Mouse (Mus musculus) olfactory bulb, adult 2 months (tissue): ENCODE measurements around the gene Atoh7. TPM values are rescaled to one million over a fixed set of nuclear protein-coding genes. Genes with fewer than 3 reads are reported as not detected.
A peak's percentile ranks its signal among the peaks of the same experiment; 100 is the strongest.

Source experiments
- H3K27ac ChIP-seq: fragments of 200-500 bp; 2 replicates; pipeline ENCODE4 v1.5.1; 2012; ENCODE audit warnings: low read depth, low read length; ENCODE audit not compliant: insufficient read depth
- H3K4me1 ChIP-seq: fragments of 200-500 bp; 2 replicates; pipeline ENCODE4 v1.6.1; 2012; ENCODE audit warnings: low read length; ENCODE audit not compliant: control insufficient read depth, insufficient read depth
- H3K4me3 ChIP-seq: fragments of 200-500 bp; 2 replicates; pipeline ENCODE4 v1.5.1; 2012; ENCODE audit warnings: mild to moderate bottlenecking, low read depth, low read length, moderate library complexity; ENCODE audit not compliant: insufficient read depth
- CTCF ChIP-seq: fragments of 200-500 bp; IDR thresholded peaks from 2 replicates; pipeline ENCODE4 v1.5.1; 2012; ENCODE audit warnings: low read depth, mild to moderate bottlenecking, low read length, moderate library complexity; ENCODE audit not compliant: insufficient read depth
- POLR2A ChIP-seq: fragments of 200-500 bp; IDR thresholded peaks from 2 replicates; pipeline ENCODE4 v1.6.1; 2012; ENCODE audit warnings: mild to moderate bottlenecking, low read depth, low read length, moderate library complexity; ENCODE audit not compliant: insufficient read depth
- WGBS: fragments of 180-500 bp; shearing (Covaris S2); methylation state at CpG from one replicate; pipeline ENCODE4 v1.1.7; 2018; 5-methylcytosine and 5-hydroxymethylcytosine counted together
- polyA plus RNA-seq: library from polyadenylated mRNA; stranded (reverse); fragments of >200 nt; gene quantifications from 2 replicates; pipeline ENCODE4 v1.2.4, GENCODE M21; 2012; ENCODE audit warnings: low replicate concordance; ENCODE audit not compliant: missing spikeins, insufficient read depth, insufficient read length

The Atoh7 gene
- polyA plus RNA-seq, 1 experiment: not detected

- no peak for TF ChIP-seq CTCF
- TF ChIP-seq POLR2A: no peak
- Histone ChIP-seq H3K27ac (peak overlapping the region; percentile 31; the same call in 1 of the 2 replicates), H3K4me3 (no peak overlapping the region), H3K4me1 (no peaks in the 10 kb centered on the region; the same call in 1 of the 2 replicates)
- WGBS: 32% methylated on average over 7 of the region's 7 CpGs
Observed at GRCm38 (mm10) chr10:63128256-63128655, 28.8 kb downstream of the Atoh7 start.

DNA sequence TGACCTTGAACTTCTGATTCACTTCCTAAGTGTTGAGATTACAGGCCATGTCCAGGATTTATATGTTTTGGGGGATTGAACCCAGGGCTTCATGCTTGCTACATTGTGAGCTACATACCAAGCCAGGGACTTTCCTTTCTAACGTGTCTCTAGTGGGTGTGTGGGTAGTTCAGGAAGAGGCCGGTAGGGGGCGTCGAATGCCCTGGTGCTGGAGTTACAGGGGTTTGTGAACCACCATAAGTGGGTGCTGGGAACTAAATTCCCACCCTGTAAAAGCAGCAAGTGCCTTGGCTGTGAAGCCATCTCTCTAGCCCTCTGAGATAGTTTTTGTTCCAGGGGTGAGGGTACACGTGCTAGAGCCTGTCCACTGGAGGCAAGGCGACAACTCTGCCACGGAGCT is 31.0 kb downstream of the Atoh7 start:
- Histone ChIP-seq H3K4me1 (peaks cover under 1% of the 10 kb centered on the region), H3K4me3 (no peak overlapping the region), H3K27ac (no peak overlapping the region)
- WGBS: 71% methylated on average over 7 of the region's 7 CpGs
- no peak for TF ChIP-seq POLR2A
- TF ChIP-seq CTCF: no peak

- TF ChIP-seq CTCF: no peak
- no peak for TF ChIP-seq POLR2A
- Histone ChIP-seq H3K4me3 (no peak overlapping the region), H3K27ac (no peak overlapping the region), H3K4me1 (peaks cover 8% of the 10 kb centered on the region)
- WGBS: 92% methylated on average over 6 of the region's 6 CpGs
Observed at GRCm38 (mm10) chr10:63132356-63132755, 32.9 kb downstream of the Atoh7 start.

- no peak for TF ChIP-seq POLR2A
- no peak for TF ChIP-seq CTCF
- Histone ChIP-seq H3K27ac (no peak overlapping the region), H3K4me1 (peaks cover 8% of the 10 kb centered on the region), H3K4me3 (no peak overlapping the region)
- WGBS: 84% methylated on average over 4 of the region's 4 CpGs
Observed at GRCm38 (mm10) chr10:63133326-63133725, 33.9 kb downstream of the Atoh7 start.

DNA sequence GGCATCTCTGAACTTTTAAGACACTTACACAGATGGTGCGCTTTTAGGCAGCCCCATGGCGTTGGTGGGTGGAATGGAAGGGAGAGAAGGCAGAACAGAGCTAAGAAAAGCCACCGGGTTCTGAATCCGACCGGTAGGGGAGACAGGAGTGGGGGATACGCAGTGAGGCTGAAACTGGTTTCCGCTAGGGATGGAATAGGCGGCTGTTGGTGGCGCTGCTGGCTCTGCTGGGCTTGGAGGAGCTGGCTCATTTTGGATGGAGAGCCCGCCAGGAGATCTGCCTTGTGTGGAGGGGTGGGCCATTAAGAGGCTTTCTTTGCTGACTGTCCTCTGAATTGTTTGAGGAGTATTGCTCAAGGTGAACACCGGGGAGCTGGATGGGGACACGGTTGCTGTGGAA is 36.2 kb downstream of the Atoh7 start:
- no peak overlapping the region for H3K4me3 ChIP-seq
- H3K4me1 ChIP-seq: peaks cover 8% of the 10 kb centered on the region; the same call in 1 of the 2 replicates
- WGBS: 49% methylated on average over 12 of the region's 12 CpGs
- no peak overlapping the region for H3K27ac ChIP-seq
- no peak for TF ChIP-seq CTCF
- TF ChIP-seq POLR2A: no peak

- TF ChIP-seq CTCF (no peak), POLR2A (no peak)
- H3K4me3 ChIP-seq: no peak overlapping the region
- H3K4me1 ChIP-seq: peaks cover 8% of the 10 kb centered on the region; the same call in 1 of the 2 replicates
- H3K27ac ChIP-seq: no peak overlapping the region
- WGBS: 92% methylated on average over 6 of the region's 6 CpGs
Observed at GRCm38 (mm10) chr10:63136436-63136835, 37.0 kb downstream of the Atoh7 start.

GRCm38 (mm10) chr10:63142660-63143059 is 43.2 kb downstream of the Atoh7 start:
- H3K4me3 ChIP-seq: no peak overlapping the region
- TF ChIP-seq POLR2A: no peak
- 91% methylated on average over 13 of the region's 13 CpGs for WGBS
- no peak overlapping the region for H3K27ac ChIP-seq
- no peaks in the 10 kb centered on the region for H3K4me1 ChIP-seq

Other genes with a start within 250 kb of the Atoh7 start
- not detected in 2 replicates for gene Tet1, start 190.7 kb upstream of the Atoh7 start, polyA plus RNA-seq
- gene Slc25a16, start 179.0 kb upstream of the Atoh7 start, polyA plus RNA-seq: not detected in 2 replicates
- gene Dna2, start 152.6 kb upstream of the Atoh7 start, polyA plus RNA-seq: not detected in 2 replicates
- not detected in 2 replicates for gene Rufy2, start 119.4 kb upstream of the Atoh7 start, polyA plus RNA-seq
- 251 TPM in 1 of 2 replicates, not detected in the other for gene Hnrnph3, start 75.4 kb upstream of the Atoh7 start, polyA plus RNA-seq
- not detected in 2 replicates for gene Pbld2, start 75.3 kb upstream of the Atoh7 start, polyA plus RNA-seq
- gene Pbld1, start 39.5 kb upstream of the Atoh7 start, polyA plus RNA-seq: not detected in 2 replicates
- not detected in 2 replicates for gene Mypn, start 104.3 kb downstream of the Atoh7 start, polyA plus RNA-seq
- gene Herc4, start 144.2 kb downstream of the Atoh7 start, polyA plus RNA-seq: not detected in 2 replicates